In the genomic region with DNA sequence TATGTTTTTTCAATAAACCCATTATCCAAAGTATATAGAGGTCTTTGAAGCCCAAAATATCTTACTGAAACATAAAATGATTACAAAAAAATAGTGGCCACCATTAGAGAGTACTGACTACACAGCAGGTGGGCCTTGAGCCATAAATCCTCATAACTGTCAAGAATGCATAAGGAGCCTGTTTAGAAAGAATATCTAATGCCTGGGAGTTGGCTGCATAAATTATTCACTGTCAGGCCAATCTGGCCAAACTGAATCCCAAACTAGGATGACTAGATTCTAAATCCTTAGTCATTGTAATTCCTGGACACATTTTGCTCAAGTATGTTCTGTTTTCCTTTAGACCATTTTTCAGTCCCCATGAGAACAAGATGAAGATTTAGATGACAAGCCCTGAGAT, we compare ENCODE assay signal across 30 mouse cellular contexts.
A peak's percentile ranks its signal among the peaks of the same experiment; 100 is the strongest.
DNase-seq lines count a peak whose midpoint lies in the region; ATAC-seq and TF ChIP-seq lines count a peak whose summit lies in the region.
"Had no signal": no experiment of that assay in that cellular context is flagged by ENCODE, and none has a peak within 500 bp of the region (broad histone marks: within the 10 kb centered on the region; RNA-seq: fewer than 3 reads in every experiment).

No protein-coding gene starts in this region.

- H3K27ac ChIP-seq in hindbrain, embryonic 10.5 days: peak overlapping the region; percentile 80; the same call in 1 of the 2 replicates
- no peak overlapping the region for H3K27ac ChIP-seq in hindbrain, embryonic 16.5 days (ENCODE audit: low read depth, low read length)
- no peak overlapping the region for H3K27ac ChIP-seq in neural tube, embryonic 11.5 days (ENCODE audit: low read depth, low read length)
- H3K27ac ChIP-seq in forebrain, postnatal 0 days (ENCODE audit: low read depth, low read length): no peak overlapping the region
- H3K27ac ChIP-seq: embryonic facial prominence, embryonic 10.5 days; hindbrain, embryonic 15.5 days; limb, embryonic 10.5 days; stomach, embryonic 15.5 days had no signal

- no peak overlapping the region for H3K4me3 ChIP-seq in hindbrain, embryonic 10.5 days
- no peak overlapping the region for H3K4me3 ChIP-seq in hindbrain, embryonic 16.5 days (ENCODE audit: low read length)
- no peak overlapping the region for H3K4me3 ChIP-seq in neural tube, embryonic 11.5 days (ENCODE audit: low read depth, low read length)
- H3K4me3 ChIP-seq in forebrain, postnatal 0 days (ENCODE audit: low read depth, low read length): no peak overlapping the region
- H3K4me3 ChIP-seq: embryonic facial prominence, embryonic 10.5 days; heart, embryonic 12.5 days; hindbrain, embryonic 15.5 days; layer of hippocampus, adult 2 months; limb, embryonic 10.5 days; stomach, embryonic 15.5 days had no signal

- no peak for TF ChIP-seq CTCF in forebrain, postnatal 0 days (IDR thresholded peaks at IDR 0.05; ENCODE audit: low read depth)

- no peaks in the 10 kb centered on the region for H3K9me3 ChIP-seq in hindbrain, embryonic 10.5 days
- H3K9me3 ChIP-seq in hindbrain, embryonic 16.5 days (ENCODE audit: control insufficient read depth, low read length): no peaks in the 10 kb centered on the region
- no peaks in the 10 kb centered on the region for H3K9me3 ChIP-seq in neural tube, embryonic 11.5 days (ENCODE audit: control insufficient read depth, low read length)
- no peaks in the 10 kb centered on the region for H3K9me3 ChIP-seq in forebrain, postnatal 0 days (ENCODE audit: low read length)
- H3K9me3 ChIP-seq: embryonic facial prominence, embryonic 10.5 days; G1E; heart, embryonic 12.5 days; hindbrain, embryonic 15.5 days; limb, embryonic 10.5 days; stomach, embryonic 15.5 days had no signal

- no peak for DNase-seq in hindbrain, embryonic 10.5 days (ENCODE audit: low spot score)
- DNase-seq in neural tube, embryonic 11.5 days (ENCODE audit: low spot score): no peak
- no peak for DNase-seq in neural tube, embryonic 10.5 days (ENCODE audit: extremely low spot score, low spot score)
- DNase-seq in forebrain, postnatal 0 days: peak; percentile 52
- no peak for DNase-seq in kidney, postnatal 25 days
- DNase-seq in adrenal gland, postnatal 4 days (ENCODE audit: low spot score in 2 of 2): no peak
- DNase-seq: B cell, adult 2 months; cerebellum, adult 18-20 months; cerebellum, postnatal 25 days; gastrocnemius, postnatal 14 days; heart, adult 11 months; heart, postnatal 10 days; kidney, adult 9 months; kidney, postnatal 14 days; liver; lung, postnatal 4 days; right cerebral cortex, adult 18-20 months; right cerebral cortex, postnatal 4 days; thymus, adult 18-20 months; thymus, postnatal 36 days had no signal

- H3K9ac ChIP-seq in hindbrain, embryonic 16.5 days (ENCODE audit: low read depth, low read length): no peak overlapping the region
- no peak overlapping the region for H3K9ac ChIP-seq in neural tube, embryonic 11.5 days (ENCODE audit: low read length)
- H3K9ac ChIP-seq in forebrain, postnatal 0 days: no peak overlapping the region
- H3K9ac ChIP-seq: heart, embryonic 12.5 days; hindbrain, embryonic 15.5 days; stomach, embryonic 15.5 days had no signal

- no peak overlapping the region for H3K4me2 ChIP-seq in hindbrain, embryonic 16.5 days (ENCODE audit: low read length)
- no peak overlapping the region for H3K4me2 ChIP-seq in neural tube, embryonic 11.5 days (ENCODE audit: low read depth)
- H3K4me2 ChIP-seq in forebrain, postnatal 0 days (ENCODE audit: low read depth): no peak overlapping the region
- H3K4me2 ChIP-seq: heart, embryonic 12.5 days; hindbrain, embryonic 15.5 days; stomach, embryonic 15.5 days had no signal

- no peak for ATAC-seq in hindbrain, embryonic 16.5 days
- ATAC-seq in neural tube, embryonic 11.5 days (ENCODE audit: insufficient read depth, low FRiP score, low TSS enrichment): peak; percentile 43; the same call in 1 of the 2 replicates
- ATAC-seq in forebrain, postnatal 0 days: peak; percentile 34; the same call in 1 of the 2 replicates
- ATAC-seq: intestine, embryonic 16.5 days; Patski had no signal

- peaks cover 18% of the 10 kb centered on the region for H3K4me1 ChIP-seq in hindbrain, embryonic 10.5 days (replicated peaks)
- H3K4me1 ChIP-seq in hindbrain, embryonic 16.5 days (ENCODE audit: control insufficient read depth, insufficient read depth, low read depth, low read length): no peaks in the 10 kb centered on the region
- peaks cover 8% of the 10 kb centered on the region; the same call in 1 of the 2 replicates for H3K4me1 ChIP-seq in neural tube, embryonic 11.5 days (ENCODE audit: control insufficient read depth, insufficient read depth, low read length)
- H3K4me1 ChIP-seq in forebrain, postnatal 0 days (ENCODE audit: insufficient read depth): peaks cover 4% of the 10 kb centered on the region; the same call in 1 of the 2 replicates
- H3K4me1 ChIP-seq: heart, embryonic 12.5 days; hindbrain, embryonic 15.5 days; stomach, embryonic 15.5 days had no signal

- no peaks in the 10 kb centered on the region for H3K36me3 ChIP-seq in hindbrain, embryonic 10.5 days
- no peaks in the 10 kb centered on the region for H3K36me3 ChIP-seq in hindbrain, embryonic 16.5 days (ENCODE audit: control insufficient read depth, insufficient read depth, low read length)
- H3K36me3 ChIP-seq in neural tube, embryonic 11.5 days (ENCODE audit: control insufficient read depth, insufficient read depth, low read length): no peaks in the 10 kb centered on the region
- H3K36me3 ChIP-seq in forebrain, postnatal 0 days (ENCODE audit: insufficient read depth): no peaks in the 10 kb centered on the region
- H3K36me3 ChIP-seq: embryonic facial prominence, embryonic 10.5 days; G1E; heart, embryonic 12.5 days; hindbrain, embryonic 15.5 days; limb, embryonic 10.5 days; stomach, embryonic 15.5 days had no signal

- H3K27me3 ChIP-seq in hindbrain, embryonic 10.5 days (ENCODE audit: insufficient read depth, poor library complexity, severe bottlenecking): no peaks in the 10 kb centered on the region
- H3K27me3 ChIP-seq in hindbrain, embryonic 16.5 days (replicated peaks; ENCODE audit: control insufficient read depth, insufficient read depth, low read length): no peaks in the 10 kb centered on the region
- H3K27me3 ChIP-seq in neural tube, embryonic 11.5 days (ENCODE audit: control insufficient read depth, insufficient read depth, low read length): no peaks in the 10 kb centered on the region
- no peaks in the 10 kb centered on the region for H3K27me3 ChIP-seq in forebrain, postnatal 0 days (ENCODE audit: insufficient read depth, low read length)
- H3K27me3 ChIP-seq: heart, embryonic 12.5 days; hindbrain, embryonic 15.5 days; Patski; stomach, embryonic 15.5 days had no signal
